Mouse (Mus musculus): ENCODE measurements around the gene Cdk5. TPM values are rescaled to one million over a fixed set of nuclear protein-coding genes. Genes with fewer than 3 reads are reported as not detected.

Cdk5 gene
- polyA plus RNA-seq, 1 experiment from 2014 or later: 42.7 TPM

DNA sequence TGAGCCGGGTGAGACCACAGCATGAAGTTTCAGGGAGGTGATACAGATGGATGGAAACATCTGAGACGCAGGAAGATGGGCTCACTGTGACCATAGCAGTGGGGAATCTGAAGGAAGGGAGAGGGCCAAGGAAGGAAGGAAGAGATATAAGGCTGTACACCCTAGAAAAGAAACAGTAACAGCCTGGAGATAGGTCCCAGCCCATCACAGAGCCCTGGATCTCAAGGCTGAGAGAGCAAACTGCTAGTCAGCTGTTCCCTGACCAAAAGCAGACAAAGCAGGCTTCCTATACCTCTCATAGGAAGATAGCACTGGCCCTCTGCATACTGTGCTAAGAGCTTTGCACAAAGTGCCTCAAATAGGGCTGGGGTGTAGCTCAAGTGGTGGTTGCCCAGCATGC lies 44.6 kb downstream of the Cdk5 start:
- Histone ChIP-seq H3K4me3 (no peak overlapping the region), H3K27ac (no peak overlapping the region), H3K36me3 (replicated peaks) (no peaks in the 10 kb centered on the region), H3K27me3 (ENCODE audit: poor library complexity, severe bottlenecking) (no peaks in the 10 kb centered on the region), H3K9me3 (no peaks in the 10 kb centered on the region), H3K4me1 (peaks cover 39% of the 10 kb centered on the region)
- no peak for DNase-seq (ENCODE audit: extremely low spot score, low spot score)
- WGBS: 85% methylated on average over 2 of the region's 2 CpGs

DNA sequence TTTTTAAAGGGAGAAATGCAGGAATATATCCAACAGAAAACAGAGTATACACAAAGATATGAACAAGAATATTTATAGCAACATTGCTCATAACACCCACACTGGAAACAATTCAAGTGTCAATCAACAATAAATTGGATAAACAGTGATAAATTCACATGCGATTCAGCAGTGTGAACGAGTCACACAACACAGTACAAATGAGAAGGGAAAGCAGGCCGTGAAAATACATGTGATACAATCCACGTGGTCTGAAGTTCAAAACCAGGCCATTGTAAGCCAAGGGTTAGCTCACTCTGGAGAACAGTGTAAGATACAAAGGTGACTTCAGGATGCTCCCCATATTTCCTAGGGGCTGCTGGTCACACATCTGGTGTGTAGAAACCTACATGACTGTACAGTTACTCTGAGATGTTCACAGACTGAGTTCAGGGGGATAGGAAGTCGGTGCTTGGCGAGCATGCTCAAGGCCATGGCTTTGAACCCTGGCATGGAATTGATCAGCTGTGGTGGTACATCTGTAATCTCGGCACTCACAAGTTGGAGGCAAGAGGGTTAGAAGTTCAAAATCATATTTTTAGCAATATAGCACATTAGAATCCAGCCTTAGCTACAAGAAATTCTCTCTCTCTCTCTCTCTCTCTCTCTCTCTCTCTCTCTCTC lies 48.5 kb downstream of the Cdk5 start:
- H3K9me3 ChIP-seq: no peaks in the 10 kb centered on the region
- H3K4me3 ChIP-seq: no peak overlapping the region
- 91% methylated on average over 7 of the region's 7 CpGs for WGBS
- H3K36me3 ChIP-seq (replicated peaks): no peaks in the 10 kb centered on the region
- H3K27ac ChIP-seq: no peak overlapping the region
- no peaks in the 10 kb centered on the region for H3K27me3 ChIP-seq (ENCODE audit: poor library complexity, severe bottlenecking)
- no peak for DNase-seq (ENCODE audit: extremely low spot score, low spot score)
- H3K4me1 ChIP-seq: peaks cover 20% of the 10 kb centered on the region

DNA sequence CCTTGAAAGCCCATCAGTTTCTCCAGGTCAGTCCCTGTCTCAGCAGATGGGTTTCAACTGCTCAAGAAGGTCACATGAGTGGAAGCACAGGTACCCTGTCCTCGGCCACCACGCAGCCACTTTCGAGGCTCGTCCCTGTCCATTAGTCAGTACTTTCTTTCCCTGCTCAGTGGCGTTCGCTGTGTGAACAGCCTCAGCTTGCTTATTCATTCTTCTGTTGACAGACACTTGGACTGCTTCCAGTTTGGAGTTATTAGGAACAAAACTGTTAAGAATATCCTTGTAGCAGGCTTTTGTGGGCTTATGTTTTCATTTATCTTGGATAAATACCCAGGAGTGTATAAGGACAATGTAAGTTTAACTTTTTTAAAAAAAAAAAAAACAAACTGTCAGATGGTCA lies 49.1 kb downstream of the Cdk5 start:
- Histone ChIP-seq H3K4me3 (no peak overlapping the region), H3K36me3 (replicated peaks) (no peaks in the 10 kb centered on the region), H3K27ac (no peak overlapping the region), H3K4me1 (peaks cover 19% of the 10 kb centered on the region), H3K9me3 (no peaks in the 10 kb centered on the region), H3K27me3 (ENCODE audit: poor library complexity, severe bottlenecking) (no peaks in the 10 kb centered on the region)
- DNase-seq (ENCODE audit: extremely low spot score, low spot score): no peak
- 85% methylated on average over 6 of the region's 6 CpGs for WGBS

DNA sequence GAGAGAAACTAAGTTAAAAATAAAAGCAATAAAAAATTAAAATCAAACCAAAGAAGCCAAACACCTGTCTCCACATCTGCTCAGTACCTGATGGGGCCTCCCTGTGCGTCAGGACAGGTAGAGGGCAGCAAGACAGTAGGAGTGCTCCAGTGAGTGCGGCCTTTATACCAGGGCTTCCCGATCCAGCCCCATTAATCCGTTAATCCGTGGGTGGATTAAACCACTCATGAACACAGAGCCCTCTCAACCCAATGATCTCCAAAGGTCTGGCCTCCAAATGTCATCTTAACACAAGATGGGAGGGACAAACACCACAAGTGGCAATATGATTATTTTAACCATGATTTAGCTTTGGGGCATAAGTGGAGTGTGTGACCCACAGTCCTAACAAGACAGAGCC lies 49.5 kb downstream of the Cdk5 start:
- peaks cover 19% of the 10 kb centered on the region for H3K4me1 ChIP-seq
- H3K4me3 ChIP-seq: no peak overlapping the region
- 57% methylated on average over 5 of the region's 5 CpGs for WGBS
- no peaks in the 10 kb centered on the region for H3K27me3 ChIP-seq (ENCODE audit: poor library complexity, severe bottlenecking)
- no peaks in the 10 kb centered on the region for H3K36me3 ChIP-seq (replicated peaks)
- no peak for DNase-seq (ENCODE audit: extremely low spot score, low spot score)
- no peaks in the 10 kb centered on the region for H3K9me3 ChIP-seq
- no peak overlapping the region for H3K27ac ChIP-seq

GRCm38 (mm10) chr5:24369767-24370166 lies 53.6 kb downstream of the Cdk5 start:
- DNase-seq (ENCODE audit: extremely low spot score, low spot score): no peak
- H3K27ac ChIP-seq: no peak overlapping the region
- peaks cover 17% of the 10 kb centered on the region for H3K4me1 ChIP-seq
- H3K9me3 ChIP-seq: no peaks in the 10 kb centered on the region
- 85% methylated on average over 9 of the region's 9 CpGs for WGBS
- no peak overlapping the region for H3K4me3 ChIP-seq
- H3K36me3 ChIP-seq (replicated peaks): no peaks in the 10 kb centered on the region
- H3K27me3 ChIP-seq (ENCODE audit: poor library complexity, severe bottlenecking): no peaks in the 10 kb centered on the region

Other genes with a start within 250 kb of the Cdk5 start
- 17.8 and 21.3 TPM in 2 replicates for gene Kcnh2, start 71.9 kb downstream of the Cdk5 start, polyA plus RNA-seq (2016; fragmentation: Nextera tagmentation; extraction: Ambion mirVana)
- 7.6 and 8.1 TPM in 2 replicates for gene Nos3, start 58.7 kb downstream of the Cdk5 start, polyA plus RNA-seq (2016; fragmentation: Nextera tagmentation; extraction: Ambion mirVana)
- gene Atg9b, start 31.4 kb downstream of the Cdk5 start, polyA plus RNA-seq (2016; fragmentation: Nextera tagmentation; extraction: Ambion mirVana): 0.99 and 1.3 TPM in 2 replicates
- gene Abcb8, start 29.9 kb downstream of the Cdk5 start, polyA plus RNA-seq (2016; fragmentation: Nextera tagmentation; extraction: Ambion mirVana): 57.1 and 61.8 TPM in 2 replicates
- 0.20 TPM in 1 of 2 replicates, not detected in the other for gene Asic3, start 10.1 kb downstream of the Cdk5 start, polyA plus RNA-seq (2016; fragmentation: Nextera tagmentation; extraction: Ambion mirVana)
- 32.8 and 33.6 TPM in 2 replicates for gene Slc4a2, start 307 bp upstream of the Cdk5 start, polyA plus RNA-seq (2016; fragmentation: Nextera tagmentation; extraction: Ambion mirVana)
- 106 and 108 TPM in 2 replicates for gene Fastk, start 21.8 kb upstream of the Cdk5 start, polyA plus RNA-seq (2016; fragmentation: Nextera tagmentation; extraction: Ambion mirVana)
- 28.4 and 31.8 TPM in 2 replicates for gene Tmub1, start 24.3 kb upstream of the Cdk5 start, polyA plus RNA-seq (2016; fragmentation: Nextera tagmentation; extraction: Ambion mirVana)
- gene Agap3, start 28.6 kb upstream of the Cdk5 start, polyA plus RNA-seq (2016; fragmentation: Nextera tagmentation; extraction: Ambion mirVana): 24.1 and 29.0 TPM in 2 replicates
- 0.09 and 0.21 TPM in 2 replicates for gene Gbx1, start 103.7 kb upstream of the Cdk5 start, polyA plus RNA-seq (2016; fragmentation: Nextera tagmentation; extraction: Ambion mirVana)
- 0.09 and 0.15 TPM in 2 replicates for gene Asb10, start 117.4 kb upstream of the Cdk5 start, polyA plus RNA-seq (2016; fragmentation: Nextera tagmentation; extraction: Ambion mirVana)
- gene 4931409K22Rik, start 133.3 kb upstream of the Cdk5 start, polyA plus RNA-seq (2016; fragmentation: Nextera tagmentation; extraction: Ambion mirVana): 0.06 TPM in 1 of 2 replicates, not detected in the other
- gene Abcf2, start 153.9 kb upstream of the Cdk5 start, polyA plus RNA-seq (2016; fragmentation: Nextera tagmentation; extraction: Ambion mirVana): 193 and 197 TPM in 2 replicates
- 15.1 and 16.0 TPM in 2 replicates for gene Chpf2, start 163.2 kb upstream of the Cdk5 start, polyA plus RNA-seq (2016; fragmentation: Nextera tagmentation; extraction: Ambion mirVana)
- 34.7 and 39.7 TPM in 2 replicates for gene Smarcd3, start 200.9 kb upstream of the Cdk5 start, polyA plus RNA-seq (2016; fragmentation: Nextera tagmentation; extraction: Ambion mirVana)